Mouse (Mus musculus) liver, postnatal 0 days (tissue): ENCODE measurements around the gene Rps27a.

Experiments used
- CTCF ChIP-seq: sonication (generic); IDR thresholded peaks from 2 replicates; pipeline ENCODE4 v1.5.1; 2016; ENCODE audit warnings: antibody characterized with exemption, low read depth
- EP300 ChIP-seq: IDR thresholded peaks from 2 replicates; pipeline ENCODE4 v1.6.1; 2016; ENCODE audit warnings: antibody characterized with exemption, low read depth, mild to moderate bottlenecking

- TF ChIP-seq EP300: no peak
- TF ChIP-seq CTCF: no peak
Measured at GRCm38 (mm10) chr11:29560452-29560851, 12.5 kb upstream of the Rps27a start.
